Mouse (Mus musculus): ENCODE results near the gene Supt20. TPM values are rescaled to one million over a fixed set of nuclear protein-coding genes. Genes with fewer than 3 reads are reported as not detected.

The Supt20 gene
- polyA plus RNA-seq, 1 experiment, result 57.6 TPM

GRCm38 (mm10) chr3:54714253-54714652 lies 21.6 kb downstream of the Supt20 start, which contains the start of gene Gm21958:
Gene Gm21958, minus strand, starts transcription at chr3:54714353.
- Histone ChIP-seq H3K27me3 (ENCODE audit: control insufficient read depth, insufficient read depth, low read length) (no peaks in the 10 kb centered on the region), H3K4me1 (ENCODE audit: control insufficient read depth, insufficient read depth, low read length) (no peaks in the 10 kb centered on the region; the same call in 1 of the 2 replicates), H3K4me3 (replicated peaks; ENCODE audit: insufficient read depth, low read depth, low read length) (no peak within 1 kb of the TSS), H3K27ac (ENCODE audit: insufficient read depth, low read length) (no peak within 1 kb of the TSS)
- TF ChIP-seq CTCF (IDR thresholded peaks at IDR 0.05; ENCODE audit: borderline replicate concordance, insufficient read depth, low read depth, low read length), result no peak
- no peak for TF ChIP-seq POLR2A (IDR thresholded peaks at IDR 0.05; ENCODE audit: borderline replicate concordance, insufficient read depth, low read length)
- WGBS, result 88% methylated on average over 6 of the region's 6 CpGs
- DNase-seq, result no peak

GRCm38 (mm10) chr3:54715461-54715860 lies 22.9 kb downstream of the Supt20 start:
- no peaks in the 10 kb centered on the region; the same call in 1 of the 2 replicates for H3K4me1 ChIP-seq (ENCODE audit: control insufficient read depth, insufficient read depth, low read length)
- no peak overlapping the region for H3K4me3 ChIP-seq (replicated peaks; ENCODE audit: insufficient read depth, low read depth, low read length)
- TF ChIP-seq CTCF (IDR thresholded peaks at IDR 0.05; ENCODE audit: borderline replicate concordance, insufficient read depth, low read depth, low read length) (no peak), POLR2A (IDR thresholded peaks at IDR 0.05; ENCODE audit: borderline replicate concordance, insufficient read depth, low read length) (no peak)
- no peaks in the 10 kb centered on the region for H3K27me3 ChIP-seq (ENCODE audit: control insufficient read depth, insufficient read depth, low read length)
- 83% methylated on average over 6 of the region's 6 CpGs for WGBS
- no peak for DNase-seq
- H3K27ac ChIP-seq (ENCODE audit: insufficient read depth, low read length), result no peak overlapping the region

GRCm38 (mm10) chr3:54717348-54717747 lies 24.7 kb downstream of the Supt20 start:
- no peak for DNase-seq
- Histone ChIP-seq H3K27me3 (ENCODE audit: control insufficient read depth, insufficient read depth, low read length) (no peaks in the 10 kb centered on the region), H3K4me1 (ENCODE audit: control insufficient read depth, insufficient read depth, low read length) (no peaks in the 10 kb centered on the region; the same call in 1 of the 2 replicates), H3K4me3 (replicated peaks; ENCODE audit: insufficient read depth, low read depth, low read length) (no peak overlapping the region), H3K27ac (ENCODE audit: insufficient read depth, low read length) (no peak overlapping the region)
- no peak for TF ChIP-seq POLR2A (IDR thresholded peaks at IDR 0.05; ENCODE audit: borderline replicate concordance, insufficient read depth, low read length)
- no peak for TF ChIP-seq CTCF (IDR thresholded peaks at IDR 0.05; ENCODE audit: borderline replicate concordance, insufficient read depth, low read depth, low read length)
- 25% methylated on average over 6 of the region's 6 CpGs for WGBS

GRCm38 (mm10) chr3:54718947-54719346 lies 26.3 kb downstream of the Supt20 start:
- TF ChIP-seq CTCF (IDR thresholded peaks at IDR 0.05; ENCODE audit: borderline replicate concordance, insufficient read depth, low read depth, low read length) (no peak), POLR2A (IDR thresholded peaks at IDR 0.05; ENCODE audit: borderline replicate concordance, insufficient read depth, low read length) (no peak)
- no peak overlapping the region for H3K27ac ChIP-seq (ENCODE audit: insufficient read depth, low read length)
- no peak overlapping the region for H3K4me3 ChIP-seq (replicated peaks; ENCODE audit: insufficient read depth, low read depth, low read length)
- no peak for DNase-seq
- H3K27me3 ChIP-seq (ENCODE audit: control insufficient read depth, insufficient read depth, low read length), result no peaks in the 10 kb centered on the region
- no peaks in the 10 kb centered on the region; the same call in 1 of the 2 replicates for H3K4me1 ChIP-seq (ENCODE audit: control insufficient read depth, insufficient read depth, low read length)
- WGBS, result 64% methylated on average over 3 of the region's 3 CpGs

- Histone ChIP-seq H3K27me3 (ENCODE audit: control insufficient read depth, insufficient read depth, low read length) (no peaks in the 10 kb centered on the region), H3K4me3 (replicated peaks; ENCODE audit: insufficient read depth, low read depth, low read length) (no peak overlapping the region), H3K27ac (ENCODE audit: insufficient read depth, low read length) (no peak overlapping the region), H3K4me1 (ENCODE audit: control insufficient read depth, insufficient read depth, low read length) (no peaks in the 10 kb centered on the region)
- TF ChIP-seq POLR2A (IDR thresholded peaks at IDR 0.05; ENCODE audit: borderline replicate concordance, insufficient read depth, low read length) (no peak), CTCF (IDR thresholded peaks at IDR 0.05; ENCODE audit: borderline replicate concordance, insufficient read depth, low read depth, low read length) (no peak)
- WGBS, result 89% methylated on average over 10 of the region's 10 CpGs
- DNase-seq, result no peak
These were observed 31.3 kb downstream of the Supt20 start for GRCm38 (mm10) chr3:54723741-54724500.

GRCm38 (mm10) chr3:54725344-54725743 lies 32.7 kb downstream of the Supt20 start:
- H3K27me3 ChIP-seq (ENCODE audit: control insufficient read depth, insufficient read depth, low read length), result no peaks in the 10 kb centered on the region
- 81% methylated on average over 2 of the region's 2 CpGs for WGBS
- no peaks in the 10 kb centered on the region for H3K4me1 ChIP-seq (ENCODE audit: control insufficient read depth, insufficient read depth, low read length)
- H3K4me3 ChIP-seq (replicated peaks; ENCODE audit: insufficient read depth, low read depth, low read length), result no peak overlapping the region
- no peak overlapping the region for H3K27ac ChIP-seq (ENCODE audit: insufficient read depth, low read length)
- no peak for DNase-seq
- no peak for TF ChIP-seq CTCF (IDR thresholded peaks at IDR 0.05; ENCODE audit: borderline replicate concordance, insufficient read depth, low read depth, low read length)
- no peak for TF ChIP-seq POLR2A (IDR thresholded peaks at IDR 0.05; ENCODE audit: borderline replicate concordance, insufficient read depth, low read length)

GRCm38 (mm10) chr3:54727588-54727987 lies 35.0 kb downstream of the Supt20 start:
- WGBS, result 88% methylated on average over 2 of the region's 2 CpGs
- H3K4me3 ChIP-seq (replicated peaks; ENCODE audit: insufficient read depth, low read depth, low read length), result no peak overlapping the region
- H3K27me3 ChIP-seq (ENCODE audit: control insufficient read depth, insufficient read depth, low read length), result no peaks in the 10 kb centered on the region
- no peak for TF ChIP-seq POLR2A (IDR thresholded peaks at IDR 0.05; ENCODE audit: borderline replicate concordance, insufficient read depth, low read length)
- TF ChIP-seq CTCF (IDR thresholded peaks at IDR 0.05; ENCODE audit: borderline replicate concordance, insufficient read depth, low read depth, low read length), result no peak
- no peak for DNase-seq
- no peak overlapping the region for H3K27ac ChIP-seq (ENCODE audit: insufficient read depth, low read length)
- no peaks in the 10 kb centered on the region for H3K4me1 ChIP-seq (ENCODE audit: control insufficient read depth, insufficient read depth, low read length)

GRCm38 (mm10) chr3:54728100-54728499 lies 35.5 kb downstream of the Supt20 start:
- WGBS, result 86% methylated on average over 6 of the region's 6 CpGs
- no peak for DNase-seq
- Histone ChIP-seq H3K4me3 (replicated peaks; ENCODE audit: insufficient read depth, low read depth, low read length) (no peak overlapping the region), H3K4me1 (ENCODE audit: control insufficient read depth, insufficient read depth, low read length) (no peaks in the 10 kb centered on the region), H3K27ac (ENCODE audit: insufficient read depth, low read length) (no peak overlapping the region), H3K27me3 (ENCODE audit: control insufficient read depth, insufficient read depth, low read length) (no peaks in the 10 kb centered on the region)
- TF ChIP-seq POLR2A (IDR thresholded peaks at IDR 0.05; ENCODE audit: borderline replicate concordance, insufficient read depth, low read length) (no peak), CTCF (IDR thresholded peaks at IDR 0.05; ENCODE audit: borderline replicate concordance, insufficient read depth, low read depth, low read length) (no peak)
